Mouse (Mus musculus) lung, embryonic 14.5 days (tissue): ENCODE measurements around the gene Gm14412. TPM values are rescaled to one million over a fixed set of nuclear protein-coding genes. Genes with fewer than 3 reads are reported as not detected.
"Not testable (repeated sequence)": the region's sequence is repeated elsewhere in the genome, so short reads cannot be mapped to it uniquely, and the experiment has no call there.

Experiments
- ATAC-seq: fragments of 200-750 bp; cut with Nextera tagmentation; 2 replicates; pipeline ENCODE4 v1.8.0; 2017; ENCODE audit warnings: mild to moderate bottlenecking, moderate TSS enrichment, moderate library complexity; ENCODE audit not compliant: insufficient read depth
- DNase-seq: peaks from one replicate; pipeline ENCODE4 v3.0.0-alpha.2; 2015
- H3K27ac ChIP-seq: fragments of 300-500 bp; sonication (generic); 2 replicates; pipeline ENCODE4 v1.5.1; 2014; ENCODE audit warnings: low read depth, mild to moderate bottlenecking, moderate library complexity
- H3K27me3 ChIP-seq: fragments of 300-500 bp; sonication (generic); 2 replicates; pipeline ENCODE4 v1.6.1; 2014; ENCODE audit warnings: low read length, control low read depth; ENCODE audit not compliant: insufficient read depth
- H3K36me3 ChIP-seq: fragments of 300-500 bp; sonication (generic); 2 replicates; pipeline ENCODE4 v1.6.1; 2014; ENCODE audit warnings: control low read depth; ENCODE audit not compliant: insufficient read depth
- H3K4me1 ChIP-seq: fragments of 300-500 bp; sonication (generic); 2 replicates; pipeline ENCODE4 v1.6.1; 2014; ENCODE audit warnings: antibody characterized with exemption, control low read depth; ENCODE audit not compliant: insufficient read depth
- H3K4me2 ChIP-seq: fragments of 300-500 bp; sonication (generic); 2 replicates; pipeline ENCODE4 v1.6.1; 2014; ENCODE audit warnings: mild to moderate bottlenecking
- H3K4me3 ChIP-seq: fragments of 300-500 bp; sonication (generic); 2 replicates; pipeline ENCODE4 v1.5.1; 2014; ENCODE audit warnings: low read depth, low read length
- H3K9ac ChIP-seq: fragments of 300-500 bp; sonication (generic); 2 replicates; pipeline ENCODE4 v1.6.1; 2014
- H3K9me3 ChIP-seq: fragments of 300-500 bp; sonication (generic); 2 replicates; pipeline ENCODE4 v1.6.1; 2016; ENCODE audit warnings: low read depth, low read length, control low read depth
- CTCF ChIP-seq: IDR thresholded peaks from 2 replicates; pipeline ENCODE4 v1.5.1; 2016; ENCODE audit warnings: antibody characterized with exemption, low read depth
- WGBS: fragments of 180-500 bp; shearing (Covaris S2); extraction: QIAGEN DNeasy Blood & Tissue Kit; methylation state at CpG from one replicate; pipeline ENCODE4 v1.1.7; 2014; 5-methylcytosine and 5-hydroxymethylcytosine counted together
- polyA plus RNA-seq: library from polyadenylated mRNA; unstranded; fragments of >200 nt; fragmentation: Nextera tagmentation; extraction: Ambion mirVana; gene quantifications from 2 replicates; pipeline ENCODE4 v1.2.1, GENCODE M21; 2014

Gm14412 gene
- 0.38 and 1.1 TPM in 2 replicates for polyA plus RNA-seq

DNA sequence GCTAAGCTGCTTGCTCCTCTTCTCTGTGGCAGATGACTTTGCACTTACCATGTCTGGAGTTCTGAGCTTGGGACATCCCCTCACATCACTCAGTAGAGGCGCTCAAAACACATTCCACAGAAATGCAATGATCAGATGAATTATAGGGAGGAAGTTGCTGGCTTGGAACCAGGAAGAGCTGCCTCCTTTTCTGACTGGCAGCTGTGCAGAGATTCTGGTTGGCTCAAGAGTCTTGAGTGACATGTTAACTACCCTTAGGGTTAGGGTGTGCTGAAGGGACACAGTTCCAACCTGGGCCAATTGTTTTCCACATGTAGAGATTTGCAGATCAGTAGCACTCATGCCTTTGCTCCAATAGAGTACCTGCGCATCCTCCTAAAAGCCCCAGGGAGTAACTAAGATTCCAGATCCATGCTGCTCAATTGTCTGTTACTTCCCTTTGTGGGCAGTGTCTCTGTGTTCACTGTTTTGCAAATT, at the start of gene Gm14412:
Gene Gm14412, minus strand, starts transcription at position 51 of the 477 bp plus-strand sequence.
- not testable (repeated sequence) for H3K4me1 ChIP-seq, DNase-seq, H3K9ac ChIP-seq, H3K4me2 ChIP-seq, H3K4me3 ChIP-seq, ATAC-seq, H3K27ac ChIP-seq, H3K9me3 ChIP-seq, H3K36me3 ChIP-seq, H3K27me3 ChIP-seq
- 84% methylated on average over 2 of the region's 2 CpGs for WGBS

DNA sequence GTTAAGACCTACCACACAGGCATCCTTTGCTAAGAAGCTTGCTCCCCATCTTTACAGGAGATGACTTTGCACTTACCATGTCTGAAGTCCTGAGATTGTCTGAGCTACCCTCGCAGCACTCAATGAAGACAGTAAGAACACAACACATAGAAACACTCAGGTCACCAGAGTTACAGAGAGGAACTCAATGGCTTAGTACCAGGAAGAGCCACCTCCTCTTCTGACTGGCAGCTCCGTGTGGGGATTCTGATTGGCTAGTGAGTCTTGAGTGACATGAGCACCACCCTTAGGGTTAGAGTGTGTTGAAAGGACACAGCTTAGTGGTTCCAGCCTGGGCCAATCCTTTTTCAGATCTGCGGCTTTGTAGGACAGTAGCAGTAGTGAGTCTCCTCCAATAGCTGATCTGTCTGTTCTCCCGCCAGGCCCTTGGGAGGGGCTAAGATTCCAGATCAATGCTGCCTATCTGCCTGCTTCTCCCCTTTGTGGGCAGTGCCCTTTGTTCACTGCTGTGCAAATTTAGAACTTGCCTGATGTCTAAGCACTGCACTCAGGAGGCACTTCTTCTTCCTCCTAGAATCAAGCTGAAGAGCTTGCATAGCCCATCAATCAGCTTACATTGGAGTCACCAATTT, 5.7 kb upstream of the Gm14412 start:
- H3K4me1 ChIP-seq, ATAC-seq, H3K27ac ChIP-seq, H3K27me3 ChIP-seq, H3K9me3 ChIP-seq, H3K36me3 ChIP-seq, DNase-seq, H3K4me3 ChIP-seq, H3K4me2 ChIP-seq, H3K9ac ChIP-seq: not testable (repeated sequence)
- 77% methylated on average over 4 of the region's 4 CpGs for WGBS

DNA sequence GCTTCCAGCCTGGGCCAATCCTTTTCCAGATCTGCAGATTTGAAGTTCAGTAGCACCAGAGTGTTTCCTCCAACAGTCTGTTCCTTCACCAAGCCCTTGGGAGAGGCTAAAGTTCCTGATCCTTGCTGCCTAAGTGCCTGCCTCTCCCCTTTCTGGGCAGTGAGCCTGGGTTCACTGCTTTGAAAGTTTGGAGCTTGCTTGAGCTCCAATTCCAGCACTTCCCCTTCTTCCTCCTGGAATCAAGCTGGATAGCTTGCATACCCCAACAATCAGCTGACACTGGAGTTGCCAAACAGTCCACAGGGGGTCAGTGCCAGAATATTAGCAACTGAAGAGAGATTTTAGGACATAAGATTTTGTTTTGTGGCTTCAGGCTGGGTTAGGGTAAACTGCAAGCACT, 2.7 kb downstream of the Gm14412 start:
- H3K36me3 ChIP-seq, H3K4me3 ChIP-seq, DNase-seq, H3K27me3 ChIP-seq, H3K27ac ChIP-seq, H3K9ac ChIP-seq, H3K9me3 ChIP-seq, ATAC-seq, H3K4me1 ChIP-seq, H3K4me2 ChIP-seq: not testable (repeated sequence)

DNA sequence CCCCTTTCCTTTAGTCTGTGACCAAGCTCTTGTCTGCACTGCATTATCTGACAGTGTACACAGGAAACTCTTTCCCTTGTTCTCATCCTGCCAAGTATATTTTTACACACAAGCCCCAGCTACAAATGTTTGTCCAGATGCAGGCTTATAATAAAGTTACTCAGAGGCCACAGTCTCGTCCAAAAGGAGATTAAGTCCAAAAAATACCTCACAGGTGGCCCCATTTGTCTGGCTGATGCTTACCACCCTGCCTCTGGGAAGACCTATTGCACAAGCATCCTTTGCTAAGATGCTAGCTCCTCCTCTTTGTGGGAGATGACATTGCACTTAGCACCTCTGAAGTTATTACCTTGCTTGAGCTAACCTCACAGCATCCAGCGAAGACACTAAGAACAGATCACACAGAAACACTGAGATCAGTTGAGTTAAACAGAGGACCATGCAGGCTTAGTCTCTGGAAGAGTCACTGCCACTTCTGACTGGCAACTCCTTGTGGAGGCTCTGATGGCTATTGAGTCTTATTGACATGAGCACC, 3.3 kb downstream of the Gm14412 start:
- H3K9ac ChIP-seq, ATAC-seq, DNase-seq, H3K4me1 ChIP-seq, H3K4me2 ChIP-seq, H3K27me3 ChIP-seq, H3K36me3 ChIP-seq, H3K4me3 ChIP-seq, H3K27ac ChIP-seq, H3K9me3 ChIP-seq: not testable (repeated sequence)
- 53% methylated on average over 2 of the region's 2 CpGs for WGBS

DNA sequence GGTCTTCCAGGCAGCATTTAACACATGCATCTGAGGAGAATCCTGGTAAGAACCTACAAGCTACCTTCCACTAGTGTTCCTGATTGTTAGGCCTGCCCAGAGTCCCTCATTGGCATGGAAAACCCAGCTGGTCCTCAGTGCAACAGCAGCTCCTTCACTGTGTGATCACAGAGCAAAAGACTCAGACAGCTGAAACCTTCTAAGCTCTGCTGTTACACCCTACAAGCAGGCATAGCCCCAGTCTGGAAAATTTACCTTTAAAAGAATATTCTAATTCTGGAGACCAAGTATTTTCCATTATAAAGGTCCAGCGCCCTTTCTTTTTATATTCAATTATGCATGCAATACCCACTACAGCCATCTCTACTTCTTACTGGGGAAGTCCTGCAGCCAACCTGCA, 5.1 kb downstream of the Gm14412 start:
- no peak overlapping the region for H3K9ac ChIP-seq
- no peak overlapping the region for H3K4me3 ChIP-seq
- no peaks in the 10 kb centered on the region for H3K27me3 ChIP-seq
- 74% methylated on average over 1 of the region's 1 CpGs for WGBS
- no peak overlapping the region for H3K4me2 ChIP-seq
- no peaks in the 10 kb centered on the region for H3K4me1 ChIP-seq
- ATAC-seq (no peak), DNase-seq (no peak)
- no peak overlapping the region for H3K27ac ChIP-seq
- no peak for TF ChIP-seq CTCF
- no peaks in the 10 kb centered on the region for H3K9me3 ChIP-seq
- H3K36me3 ChIP-seq, result no peaks in the 10 kb centered on the region

DNA sequence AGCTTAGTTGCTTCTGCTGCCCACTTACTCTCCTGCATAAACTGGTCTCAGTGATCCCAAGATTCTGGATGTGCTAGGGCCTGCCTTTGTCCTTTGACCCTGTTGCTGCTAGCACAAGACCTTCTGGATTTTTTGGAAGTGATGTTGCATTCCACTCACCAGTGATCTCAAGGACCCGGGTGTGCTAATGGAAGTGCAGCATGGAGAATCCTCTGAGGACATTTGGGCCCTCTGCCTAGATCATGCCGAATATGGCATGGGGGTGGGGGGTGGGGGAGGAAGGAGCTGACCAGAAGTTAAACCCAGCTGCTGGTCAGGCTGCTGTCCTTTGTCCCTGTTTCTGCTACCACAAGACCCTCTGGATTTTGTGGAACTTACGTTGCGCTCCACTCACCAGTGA, 14.5 kb downstream of the Gm14412 start:
- H3K9me3 ChIP-seq, H3K27ac ChIP-seq, H3K4me2 ChIP-seq, H3K4me1 ChIP-seq, DNase-seq, H3K4me3 ChIP-seq, H3K36me3 ChIP-seq, H3K27me3 ChIP-seq, H3K9ac ChIP-seq: not testable (repeated sequence)
- 74% methylated on average over 4 of the region's 4 CpGs for WGBS
- ATAC-seq, result peak; percentile 90; the same call in 1 of the 2 replicates

DNA sequence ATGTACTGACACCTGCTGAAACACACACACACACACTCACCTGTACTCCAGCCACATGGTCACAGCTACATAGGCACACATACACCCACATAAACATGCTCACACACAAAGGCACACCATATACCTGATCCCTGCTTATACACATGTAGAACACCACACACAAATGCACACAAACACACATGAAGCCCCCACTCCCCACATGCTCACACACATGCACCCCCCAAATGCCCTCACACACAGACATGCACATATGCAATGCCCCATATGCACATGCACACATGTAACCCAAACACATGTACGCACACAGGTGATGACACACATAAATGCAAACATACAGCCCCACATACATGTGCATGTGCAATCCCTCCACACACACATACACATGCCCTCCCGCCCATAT, 19.1 kb downstream of the Gm14412 start:
- H3K36me3 ChIP-seq, H3K27ac ChIP-seq, H3K9me3 ChIP-seq, H3K4me3 ChIP-seq, H3K4me2 ChIP-seq, ATAC-seq, H3K4me1 ChIP-seq, DNase-seq, H3K9ac ChIP-seq, H3K27me3 ChIP-seq: not testable (repeated sequence)
- no CpG with 5 or more reads among the region's 2 CpGs for WGBS

DNA sequence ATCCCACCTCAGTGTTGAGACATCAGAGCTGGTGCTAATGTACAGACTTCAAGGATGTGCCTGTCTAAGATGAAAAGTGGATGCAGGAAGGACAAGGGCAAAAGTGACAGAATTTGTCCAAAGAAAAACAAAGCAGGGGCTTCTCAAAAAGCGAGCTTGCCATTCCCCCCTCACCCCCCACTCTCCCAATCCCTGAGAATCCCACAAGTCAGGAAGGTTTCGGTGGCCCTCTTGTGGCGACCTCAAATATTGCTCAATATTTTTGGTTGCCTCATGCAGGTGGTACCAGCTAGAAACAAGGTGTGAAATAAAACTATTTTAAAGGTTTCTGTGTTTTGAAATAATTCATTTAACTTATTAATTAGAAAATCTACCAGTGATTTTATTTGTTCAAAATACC, 40.4 kb downstream of the Gm14412 start:
- H3K27ac ChIP-seq, H3K4me1 ChIP-seq, DNase-seq, ATAC-seq, H3K9ac ChIP-seq, H3K36me3 ChIP-seq, H3K4me2 ChIP-seq, H3K4me3 ChIP-seq, H3K27me3 ChIP-seq, H3K9me3 ChIP-seq: not testable (repeated sequence)
- 36% methylated on average over 3 of the region's 3 CpGs for WGBS

DNA sequence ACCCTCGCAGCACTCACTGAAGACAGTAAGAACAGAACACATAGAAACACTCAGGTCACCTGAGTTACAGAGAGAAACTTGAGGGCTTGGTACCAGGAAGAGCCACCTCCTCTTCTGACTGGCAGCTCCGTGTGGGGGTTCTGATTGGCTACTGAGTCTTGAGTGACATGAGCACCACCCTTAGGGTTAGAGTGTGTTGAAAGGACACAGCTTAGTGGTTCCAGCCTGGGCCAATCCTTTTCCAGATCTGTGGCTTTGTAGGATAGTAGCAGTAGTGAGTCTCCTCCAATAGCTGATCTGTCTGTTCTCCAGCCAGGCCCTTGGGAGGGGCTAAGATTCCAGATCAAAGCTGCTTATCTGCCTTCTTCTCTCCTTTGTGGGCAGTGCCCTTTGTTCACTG, 46.4 kb downstream of the Gm14412 start:
- not testable (repeated sequence) for H3K27ac ChIP-seq, H3K4me3 ChIP-seq, H3K4me2 ChIP-seq, H3K9ac ChIP-seq, DNase-seq, H3K9me3 ChIP-seq, H3K36me3 ChIP-seq, H3K4me1 ChIP-seq, ATAC-seq, H3K27me3 ChIP-seq
- 63% methylated on average over 2 of the region's 2 CpGs for WGBS

DNA sequence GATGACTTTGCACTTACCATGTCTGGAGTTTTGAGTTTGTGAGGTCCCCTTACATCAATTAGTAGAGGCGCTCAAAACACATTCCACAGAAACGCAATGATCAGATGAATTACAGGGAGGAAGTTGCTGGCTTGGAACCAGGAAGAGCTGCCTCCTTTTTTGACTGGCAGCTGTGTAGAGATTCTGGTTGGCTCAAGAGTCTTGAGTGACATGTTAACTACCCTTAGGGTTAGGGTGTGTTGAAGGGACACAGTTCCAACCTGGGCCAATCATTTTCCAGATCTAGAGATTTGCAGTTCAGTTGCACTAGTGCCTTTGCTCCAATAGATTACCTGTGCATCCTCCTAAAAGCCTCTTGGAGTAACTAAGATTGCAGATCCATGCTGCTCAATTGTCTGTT, 51.9 kb downstream of the Gm14412 start:
- 86% methylated on average over 2 of the region's 2 CpGs for WGBS
- ATAC-seq, H3K4me1 ChIP-seq: not testable (repeated sequence)

DNA sequence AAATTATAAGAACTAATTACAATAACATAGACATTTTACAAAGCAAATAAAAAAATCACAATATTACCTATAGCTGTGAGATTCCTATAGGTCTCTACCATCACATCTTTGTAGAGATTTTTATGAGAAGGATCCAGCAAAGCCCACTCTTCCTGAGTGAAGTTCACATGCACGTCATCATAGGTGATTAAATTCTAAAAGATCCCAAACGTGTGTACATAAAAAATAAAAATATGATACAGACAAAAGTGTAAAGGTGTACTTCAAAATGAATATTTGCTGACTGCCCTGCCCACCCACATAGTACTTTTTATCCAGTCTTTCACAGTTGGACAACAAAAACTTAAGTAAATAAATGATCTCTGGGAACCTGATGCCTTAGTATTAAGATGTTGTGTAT, 57.2 kb downstream of the Gm14412 start, which contains the start of gene Gm14409:
Gene Gm14409, minus strand, starts transcription at position 101 of the 400 bp plus-strand sequence.
- no CpG with 5 or more reads among the region's 2 CpGs for WGBS

More for the DNA sequence above, 51.9 kb downstream of the Gm14412 start:
- H3K36me3 ChIP-seq, H3K9ac ChIP-seq, H3K4me3 ChIP-seq, H3K27me3 ChIP-seq, DNase-seq, H3K4me2 ChIP-seq, H3K27ac ChIP-seq, H3K9me3 ChIP-seq: not testable (repeated sequence)

More for the DNA sequence above, 57.2 kb downstream of the Gm14412 start, which contains the start of gene Gm14409:
- not testable (repeated sequence) for H3K27ac ChIP-seq, H3K9ac ChIP-seq, DNase-seq, H3K4me2 ChIP-seq, H3K9me3 ChIP-seq, ATAC-seq, H3K36me3 ChIP-seq, H3K27me3 ChIP-seq, H3K4me1 ChIP-seq, H3K4me3 ChIP-seq
